Mouse (Mus musculus) ovary, adult 10 weeks (tissue): Measurements from ENCODE around the gene Pdgfb. TPM values are rescaled to one million over a fixed set of nuclear protein-coding genes. Genes with fewer than 3 reads are reported as not detected.

Experiments
- polyA plus RNA-seq: library from polyadenylated mRNA; stranded (reverse); fragments of 350-450 nt; fragmentation: Illumina TruSeq; extraction: RNeasy Lipid Tissue Mini Kit (QIAGEN cat#74804); gene quantifications from one replicate; pipeline ENCODE4 v1.2.3, GENCODE M21; 2014

The Pdgfb gene
- 0.37 TPM for polyA plus RNA-seq

GRCm38 (mm10) chr15:80014321-80015210, at the start of gene Pdgfb:
TSS of gene Pdgfb (minus strand) at chr15:80014977.

GRCm38 (mm10) chr15:79970940-79971339, 43.8 kb downstream of the Pdgfb start, which contains the start of gene Cbx7:
TSS of gene Cbx7 (minus strand) at chr15:79971119.

Other genes starting within 250 kb of the Pdgfb start
- 1.7 TPM for gene Dnal4, start 237.1 kb downstream of the Pdgfb start, polyA plus RNA-seq
- gene Nptxr, start 210.2 kb downstream of the Pdgfb start, polyA plus RNA-seq: 0.86 TPM
- gene Npcd, start 180.7 kb downstream of the Pdgfb start, polyA plus RNA-seq: not detected
- gene Cbx6, start 180.3 kb downstream of the Pdgfb start, polyA plus RNA-seq: 8.3 TPM
- gene Apobec3, start 123.3 kb downstream of the Pdgfb start, polyA plus RNA-seq: 14.4 TPM
- gene Cbx7, start 43.9 kb downstream of the Pdgfb start, polyA plus RNA-seq: 0.46 TPM
- 0.14 TPM for gene Syngr1, start 76.4 kb upstream of the Pdgfb start, polyA plus RNA-seq
- gene Rpl3, start 76.9 kb upstream of the Pdgfb start, polyA plus RNA-seq: 298 TPM
- gene Tab1, start 118.2 kb upstream of the Pdgfb start, polyA plus RNA-seq: 0.54 TPM
- gene Mgat3, start 158.7 kb upstream of the Pdgfb start, polyA plus RNA-seq: 7.0 TPM
- gene Mief1, start 219.0 kb upstream of the Pdgfb start, polyA plus RNA-seq: 22.0 TPM
- gene AC140267.1, start 220.9 kb upstream of the Pdgfb start, polyA plus RNA-seq: not detected
- gene Atf4, start 240.2 kb upstream of the Pdgfb start, polyA plus RNA-seq: 46.8 TPM
- 3.3 TPM for gene Rps19bp1, start 249.3 kb upstream of the Pdgfb start, polyA plus RNA-seq